Mouse (Mus musculus) MEL (cell line): ENCODE measurements around the gene Ces2h. TPM values are rescaled to one million over a fixed set of nuclear protein-coding genes. Genes with fewer than 3 reads are reported as not detected.

ENCODE experiments used
- DNase-seq: peaks from one replicate; pipeline ENCODE4 v3.0.0; 2011; ENCODE audit warnings: low read depth, low spot score
- H3K27ac ChIP-seq: 2 replicates; pipeline ENCODE4 v1.5.1; 2012; ENCODE audit warnings: low read depth, mild to moderate bottlenecking, control low read depth, low read length, moderate library complexity; ENCODE audit not compliant: control insufficient read depth
- H3K27me3 ChIP-seq, 2 experiments: fragments of 150-350 bp in 1 of 2; sonication (generic) in 1 of 2; 2 replicates each; pipeline ENCODE4 v1.6.1; 2012; ENCODE audit warnings: low read length in 2 of 2, mild to moderate bottlenecking in 2 of 2, improper control_type of control experiment in 1 of 2, moderate library complexity in 1 of 2; ENCODE audit not compliant: insufficient read depth in 2 of 2, control insufficient read depth in 1 of 2
- H3K36me3 ChIP-seq, 2 experiments: 2 replicates each; pipeline ENCODE4 v1.6.1; 2012 to 2014; ENCODE audit warnings: low read length in 2 of 2, improper control_type of control experiment in 1 of 2, inconsistent platforms in 1 of 2, mild to moderate bottlenecking in 1 of 2; ENCODE audit not compliant: insufficient read depth in 2 of 2, control insufficient read depth in 1 of 2
- H3K4me1 ChIP-seq, 2 experiments: fragments of 150-350 bp in 1 of 2; sonication (generic) in 1 of 2; 2 replicates each; pipeline ENCODE4 v1.6.1; 2012; ENCODE audit warnings: low read length in 2 of 2, improper control_type of control experiment in 1 of 2, mild to moderate bottlenecking in 1 of 2; ENCODE audit not compliant: insufficient read depth in 2 of 2, control insufficient read depth in 1 of 2
- H3K4me3 ChIP-seq, 2 experiments: fragments of 150-350 bp in 1 of 2; sonication (generic) in 1 of 2; 2 replicates each; pipeline ENCODE4 v1.5.1; 2012; ENCODE audit warnings: low read depth in 2 of 2, low read length in 2 of 2, mild to moderate bottlenecking in 2 of 2, moderate library complexity in 2 of 2, control low read depth in 1 of 2, improper control_type of control experiment in 1 of 2; ENCODE audit not compliant: control insufficient read depth in 1 of 2, insufficient read depth in 1 of 2
- H3K79me2 ChIP-seq: 2 replicates; pipeline ENCODE4 v1.6.1; 2012; ENCODE audit warnings: mild to moderate bottlenecking, low read length, moderate library complexity; ENCODE audit not compliant: control insufficient read depth, poor library complexity, insufficient read depth
- H3K9ac ChIP-seq: 2 replicates; pipeline ENCODE4 v1.6.1; 2012; ENCODE audit warnings: low read depth, mild to moderate bottlenecking, control low read depth, low read length, moderate library complexity; ENCODE audit not compliant: control insufficient read depth, poor library complexity, severe bottlenecking
- H3K9me3 ChIP-seq: fragments of 150-350 bp; sonication (generic); replicated peaks from 2 replicates; pipeline ENCODE4 v1.6.1; 2012; ENCODE audit warnings: mild to moderate bottlenecking, low read length, improper control_type of control experiment, moderate library complexity; ENCODE audit not compliant: insufficient read depth
- CHD1 ChIP-seq: IDR thresholded peaks from 2 replicates; pipeline ENCODE4 v1.6.1; 2012; ENCODE audit warnings: low read depth, mild to moderate bottlenecking, inconsistent platforms, low read length, improper control_type of control experiment
- CTCF ChIP-seq, 3 experiments: IDR thresholded peaks in 2 of 3; conservative IDR thresholded peaks in 1 of 3; 2 replicates each; pipeline ENCODE4 v1.5.1; 2011 to 2012; ENCODE audit warnings: low read length in 3 of 3, low read depth in 2 of 3, mild to moderate bottlenecking in 2 of 3, improper control_type of control experiment in 1 of 3, inconsistent platforms in 1 of 3, mixed read lengths in 1 of 3, moderate library complexity in 1 of 3; ENCODE audit not compliant: control insufficient read depth in 1 of 3, insufficient read depth in 1 of 3, poor library complexity in 1 of 3, severe bottlenecking in 1 of 3
- E2F4 ChIP-seq: IDR thresholded peaks from 2 replicates; pipeline ENCODE4 v1.6.1; 2011; ENCODE audit warnings: low read depth, low read length, improper control_type of control experiment, borderline replicate concordance
- ELF1 ChIP-seq: IDR thresholded peaks from 2 replicates; pipeline ENCODE4 v1.6.1; 2014; ENCODE audit warnings: low read depth, mild to moderate bottlenecking, inconsistent platforms, low read length, improper control_type of control experiment, moderate library complexity
- EP300 ChIP-seq, 2 experiments: IDR thresholded peaks; 2 replicates each; pipeline ENCODE4 v1.6.1; 2011; ENCODE audit warnings: improper control_type of control experiment in 2 of 2, low read length in 2 of 2, low read depth in 1 of 2, mild to moderate bottlenecking in 1 of 2
- GABPA ChIP-seq: IDR thresholded peaks from 2 replicates; pipeline ENCODE4 v1.6.1; 2012; ENCODE audit warnings: low read depth, mild to moderate bottlenecking, inconsistent platforms, low read length, improper control_type of control experiment, moderate library complexity
- GATA1 ChIP-seq: IDR thresholded peaks from 2 replicates; pipeline ENCODE4 v1.6.1; 2011; ENCODE audit warnings: low read depth, low read length, improper control_type of control experiment
- HCFC1 ChIP-seq: IDR thresholded peaks from 2 replicates; pipeline ENCODE4 v1.6.1; 2012; ENCODE audit warnings: low read depth, mild to moderate bottlenecking, inconsistent platforms, low read length, improper control_type of control experiment, moderate library complexity
- JUND ChIP-seq: IDR thresholded peaks from 2 replicates; pipeline ENCODE4 v1.6.1; 2011; ENCODE audit warnings: low read depth, mild to moderate bottlenecking, improper control_type of control experiment, low read length
- KAT2A ChIP-seq: conservative IDR thresholded peaks from 2 replicates; pipeline ENCODE4 v1.6.1; 2012; ENCODE audit warnings: low read depth, low read length, improper control_type of control experiment, inconsistent platforms
- MAFK ChIP-seq: IDR thresholded peaks from 2 replicates; pipeline ENCODE4 v1.6.1; 2011; ENCODE audit warnings: low read depth, mild to moderate bottlenecking, low read length, improper control_type of control experiment, borderline replicate concordance
- MAX ChIP-seq: IDR thresholded peaks from 2 replicates; pipeline ENCODE4 v1.6.1; 2011; ENCODE audit warnings: low read length, improper control_type of control experiment
- MEF2A ChIP-seq: IDR thresholded peaks from 2 replicates; pipeline ENCODE4 v1.6.1; 2014; ENCODE audit warnings: low read depth, mild to moderate bottlenecking, inconsistent platforms, low read length, improper control_type of control experiment; ENCODE audit not compliant: poor library complexity, insufficient replicate concordance, severe bottlenecking; ENCODE audit errors: extremely low read depth
- MYC ChIP-seq: IDR thresholded peaks from 2 replicates; pipeline ENCODE4 v1.6.1; 2011; ENCODE audit warnings: low read depth, mild to moderate bottlenecking, low read length, improper control_type of control experiment, moderate library complexity
- NRF1 ChIP-seq: IDR thresholded peaks from 2 replicates; pipeline ENCODE4 v1.6.1; 2014; ENCODE audit warnings: low read depth, mild to moderate bottlenecking, inconsistent platforms, low read length, improper control_type of control experiment, moderate library complexity; ENCODE audit not compliant: poor library complexity, insufficient read depth, severe bottlenecking
- POLR2AphosphoS2 ChIP-seq: IDR thresholded peaks from 2 replicates; pipeline ENCODE4 v1.6.1; 2011; ENCODE audit warnings: low read length, improper control_type of control experiment
- POLR2AphosphoS5 ChIP-seq: IDR thresholded peaks from 2 replicates; pipeline ENCODE4 v1.6.1; 2012; ENCODE audit warnings: low read depth, borderline replicate concordance, mild to moderate bottlenecking, inconsistent platforms, low read length, moderate library complexity, mixed read lengths
- SIN3A ChIP-seq: IDR thresholded peaks from 2 replicates; pipeline ENCODE4 v1.6.1; 2012; ENCODE audit warnings: low read length, improper control_type of control experiment, inconsistent platforms
- SMC3 ChIP-seq: IDR thresholded peaks from 2 replicates; pipeline ENCODE4 v1.6.1; 2011; ENCODE audit warnings: low read depth, low read length, improper control_type of control experiment
- TAL1 ChIP-seq: IDR thresholded peaks from 2 replicates; pipeline ENCODE4 v1.6.1; 2012; ENCODE audit warnings: mild to moderate bottlenecking, inconsistent platforms, low read length, moderate library complexity, mixed read lengths
- TBP ChIP-seq: IDR thresholded peaks from 2 replicates; pipeline ENCODE4 v1.8.0; 2011; ENCODE audit warnings: low read depth, low read length, improper control_type of control experiment
- TCF12 ChIP-seq: IDR thresholded peaks from 2 replicates; pipeline ENCODE4 v1.6.1; 2014; ENCODE audit warnings: low read depth, mild to moderate bottlenecking, inconsistent platforms, low read length, improper control_type of control experiment, moderate library complexity
- USF2 ChIP-seq, 2 experiments: IDR thresholded peaks; 2 replicates each; pipeline ENCODE4 v1.6.1; 2011 to 2012; ENCODE audit warnings: improper control_type of control experiment in 2 of 2, low read length in 2 of 2, borderline replicate concordance in 1 of 2, inconsistent platforms in 1 of 2, low read depth in 1 of 2, mild to moderate bottlenecking in 1 of 2; ENCODE audit not compliant: insufficient read depth in 1 of 2
- ZC3H11A ChIP-seq: IDR thresholded peaks from 2 replicates; pipeline ENCODE4 v1.6.1; 2012; ENCODE audit warnings: low read depth, mild to moderate bottlenecking, inconsistent platforms, low read length, improper control_type of control experiment
- ZKSCAN1 ChIP-seq: IDR thresholded peaks from 2 replicates; pipeline ENCODE4 v1.6.1; 2012; ENCODE audit warnings: low read depth, mild to moderate bottlenecking, inconsistent platforms, low read length, improper control_type of control experiment, moderate library complexity
- ZMIZ1 ChIP-seq: IDR thresholded peaks from 2 replicates; pipeline ENCODE4 v1.6.1; 2012; ENCODE audit warnings: low read depth, mild to moderate bottlenecking, inconsistent platforms, low read length, improper control_type of control experiment, moderate library complexity
- polyA plus RNA-seq, 2 experiments: library from polyadenylated mRNA; stranded (reverse) in 1 of 2; unstranded in 1 of 2; fragments of >175 nt in 1 of 2; fragments of >200 nt in 1 of 2; gene quantifications; 2 replicates each; pipeline versions ENCODE4 v1.2.1 to v1.2.4; 2012; ENCODE audit warnings: low replicate concordance in 2 of 2, low read depth in 1 of 2; ENCODE audit not compliant: insufficient read length in 2 of 2, insufficient read depth in 1 of 2, missing spikeins in 1 of 2
- total RNA-seq: library from RNA; depleted of rRNA; stranded (reverse); fragments of 300-350 nt; gene quantifications from 2 replicates; pipeline ENCODE4 v1.2.3, GENCODE M21; 2012

The Ces2h gene
- total and polyA plus RNA-seq, 3 experiments, result not detected

DNA sequence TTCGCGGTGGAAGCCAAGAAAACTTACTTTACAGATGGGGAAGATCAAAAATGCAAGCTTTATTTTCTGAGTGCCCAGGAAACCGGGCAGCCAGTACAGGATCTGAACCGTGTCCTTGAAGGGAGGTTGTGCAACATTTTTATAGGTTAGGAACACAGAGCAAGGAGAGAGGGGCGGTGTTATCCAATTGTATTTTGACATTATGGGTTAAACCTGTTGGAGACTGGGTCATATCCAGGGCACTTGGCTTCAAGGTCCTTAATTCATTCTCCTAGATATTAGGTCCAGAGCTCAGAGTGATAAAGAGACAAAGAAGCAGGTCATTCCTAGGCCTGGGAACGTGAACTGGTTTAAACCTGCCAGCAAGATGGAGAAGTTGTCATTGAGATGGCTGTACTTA lies 1.5 kb upstream of the Ces2h start:
- no peak for DNase-seq
- no peaks in the 10 kb centered on the region for H3K36me3 ChIP-seq
- no peaks in the 10 kb centered on the region for H3K79me2 ChIP-seq
- H3K9me3 ChIP-seq, result no peaks in the 10 kb centered on the region
- TF ChIP-seq ZMIZ1 (no peak), GATA1 (no peak), ZKSCAN1 (no peak), TCF12 (no peak), TAL1 (no peak), MAFK (no peak), SIN3A (no peak), HCFC1 (no peak), MEF2A (no peak), TBP (no peak), NRF1 (no peak), POLR2AphosphoS5 (no peak), EP300 (IDR thresholded peaks at IDR 0.05; ENCODE audit: low read depth in 1 of 2, low read length in 2 of 2) (no peak), SMC3 (no peak), GABPA (no peak), KAT2A (no peak)
- H3K27ac ChIP-seq, result no peak overlapping the region
- H3K4me1 ChIP-seq, result no peaks in the 10 kb centered on the region
- H3K27me3 ChIP-seq, result peaks cover 0 to 2% of the 10 kb centered on the region in 2 experiments; a peak in 2 of 4 replicates
- H3K4me3 ChIP-seq, result no peak overlapping the region
- no peak overlapping the region for H3K9ac ChIP-seq

DNA sequence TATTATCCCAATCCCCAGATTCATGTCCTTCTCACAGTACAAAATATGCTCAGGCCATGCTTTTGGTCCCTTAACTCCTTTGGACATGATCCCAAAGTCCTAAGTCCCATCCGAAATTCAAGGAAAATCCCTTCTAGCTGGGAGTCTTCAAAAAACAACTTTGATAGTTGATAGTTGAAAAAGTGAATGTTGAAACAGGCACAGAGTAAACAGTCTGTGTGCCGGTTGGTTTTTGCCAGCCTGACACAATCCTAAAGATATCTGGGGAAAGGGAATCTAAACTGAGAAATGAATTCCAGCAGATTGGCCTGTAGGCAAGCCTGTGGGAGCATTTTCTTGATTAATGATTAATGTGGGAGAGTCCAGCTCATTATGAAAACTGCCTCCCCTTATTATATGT lies 9.3 kb downstream of the Ces2h start:
- Histone ChIP-seq H3K27me3 (no peaks in the 10 kb centered on the region), H3K9ac (no peak overlapping the region), H3K27ac (no peak overlapping the region), H3K4me3 (no peak overlapping the region), H3K9me3 (no peaks in the 10 kb centered on the region), H3K79me2 (no peaks in the 10 kb centered on the region), H3K4me1 (no peaks in the 10 kb centered on the region)
- no peak for DNase-seq
- no peak for TF ChIP-seq GABPA
- no peak for TF ChIP-seq MAX
- TF ChIP-seq MAFK, result no peak
- no peak for TF ChIP-seq MYC
- no peak for TF ChIP-seq HCFC1
- TF ChIP-seq SIN3A, result no peak
- no peak for TF ChIP-seq E2F4
- TF ChIP-seq ELF1, result no peak
- TF ChIP-seq MEF2A, result no peak
- no peak for TF ChIP-seq USF2 (IDR thresholded peaks at IDR 0.05; ENCODE audit: borderline replicate concordance in 1 of 2, insufficient read depth in 1 of 2, low read depth in 1 of 2, low read length in 2 of 2)
- TF ChIP-seq JUND, result no peak
- no peak for TF ChIP-seq POLR2AphosphoS2
- no peak for TF ChIP-seq ZKSCAN1
- no peak for TF ChIP-seq CTCF (IDR thresholded peaks at IDR 0.05 in 2 of 3, conservative IDR thresholded peaks at IDR 0.05 in 1 of 3; ENCODE audit: control insufficient read depth in 1 of 3, insufficient read depth in 1 of 3, low read depth in 2 of 3, low read length in 3 of 3, poor library complexity in 1 of 3, severe bottlenecking in 1 of 3)
- TF ChIP-seq EP300 (IDR thresholded peaks at IDR 0.05; ENCODE audit: low read depth in 1 of 2, low read length in 2 of 2), result no peak
- no peak for TF ChIP-seq ZC3H11A
- no peak for TF ChIP-seq POLR2AphosphoS5
- no peak for TF ChIP-seq GATA1
- TF ChIP-seq CHD1, result no peak
- TF ChIP-seq, all 39 proteins: peak for 0
- H3K36me3 ChIP-seq, result no peaks in the 10 kb centered on the region
